Mouse (Mus musculus) layer of hippocampus, adult 6 months (tissue): ENCODE data around the gene Tspyl2. TPM values are rescaled to one million over a fixed set of nuclear protein-coding genes. Genes with fewer than 3 reads are reported as not detected.

Experiments
- long read RNA-seq, 2 experiments: library from polyadenylated mRNA; unstranded; transcript quantifications; one replicate each; pipeline ENCODE4 v2.0.0; 2019 to 2020
- polyA plus RNA-seq: library from polyadenylated mRNA; unstranded; fragments of <200 nt; fragmentation: Nextera tagmentation; gene quantifications from 2 replicates; pipeline ENCODE4 v1.2.3, GENCODE M21; 2021

Gene Tspyl2
- polyA plus RNA-seq = 8.2 and 8.4 TPM in 2 replicates
- long read RNA-seq, experiment 1, transcript Tspyl2-201 (7 exons, 2,696 nt) = major isoform, 6 of 18 reads
- long read RNA-seq, experiment 1, partial matches to known transcripts = 11 of 18 reads
- long read RNA-seq, experiment 1, other reads (novel, unspliced or antisense) = 1 of 18 reads
- long read RNA-seq, experiment 2, transcript Tspyl2-201 (7 exons, 2,696 nt) = major isoform, 126 of 182 reads
- long read RNA-seq, experiment 2, partial matches to known transcripts = 11 of 182 reads
- long read RNA-seq, experiment 2, other reads (novel, unspliced or antisense) = 45 of 182 reads

GRCm38 (mm10) chrX:152342358-152342901 lies at the start of gene Tspyl2:
Gene Tspyl2, minus strand, starts transcription at chrX:152342425.

DNA sequence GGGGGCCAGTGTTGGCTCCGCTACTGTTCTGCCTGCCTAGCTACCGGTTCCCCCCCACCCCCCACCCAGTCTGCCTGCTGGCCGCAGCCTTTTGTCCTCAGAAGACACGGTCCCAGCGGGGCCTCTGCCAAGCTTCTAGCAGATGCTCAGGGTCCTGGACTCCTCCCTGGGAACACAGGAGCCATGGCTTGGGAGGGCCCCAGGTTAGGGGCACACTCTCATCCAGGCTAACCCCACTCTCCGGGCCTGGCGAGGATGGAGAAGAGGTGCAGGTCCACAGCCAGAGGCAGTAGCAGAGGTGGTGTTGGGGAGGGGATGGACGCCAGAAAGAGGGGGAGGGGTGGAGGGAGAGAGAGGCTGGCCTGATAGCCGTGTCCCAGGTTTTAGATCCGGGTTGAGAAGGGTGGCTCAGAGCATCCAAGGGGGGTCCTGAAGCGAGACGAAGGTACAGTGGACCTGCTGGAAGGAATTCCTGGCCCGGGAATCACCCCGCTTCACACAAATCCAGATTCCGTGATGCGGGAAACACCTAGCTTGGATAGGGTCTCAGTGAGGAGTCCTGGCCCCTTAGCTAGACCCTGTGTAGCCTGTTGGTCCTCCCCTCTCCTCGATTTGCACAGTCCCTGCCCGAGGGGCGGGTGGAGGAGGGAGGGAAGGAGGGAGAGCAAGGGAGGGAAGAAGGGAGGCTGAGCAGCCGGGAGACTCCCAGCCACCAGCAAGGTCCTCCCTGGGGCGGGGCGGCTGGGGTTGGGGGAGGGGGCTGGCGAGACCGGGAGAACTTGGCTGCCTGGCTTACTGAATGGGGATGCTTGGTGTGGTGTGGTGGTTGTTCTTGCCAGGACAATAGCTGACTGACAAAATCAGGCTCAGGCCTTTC lies 26.4 kb upstream of the Tspyl2 start, which contains the start of gene Gpr173:
Gene Gpr173 (minus strand): TSS at position 308 of the 877 bp plus-strand sequence.

DNA sequence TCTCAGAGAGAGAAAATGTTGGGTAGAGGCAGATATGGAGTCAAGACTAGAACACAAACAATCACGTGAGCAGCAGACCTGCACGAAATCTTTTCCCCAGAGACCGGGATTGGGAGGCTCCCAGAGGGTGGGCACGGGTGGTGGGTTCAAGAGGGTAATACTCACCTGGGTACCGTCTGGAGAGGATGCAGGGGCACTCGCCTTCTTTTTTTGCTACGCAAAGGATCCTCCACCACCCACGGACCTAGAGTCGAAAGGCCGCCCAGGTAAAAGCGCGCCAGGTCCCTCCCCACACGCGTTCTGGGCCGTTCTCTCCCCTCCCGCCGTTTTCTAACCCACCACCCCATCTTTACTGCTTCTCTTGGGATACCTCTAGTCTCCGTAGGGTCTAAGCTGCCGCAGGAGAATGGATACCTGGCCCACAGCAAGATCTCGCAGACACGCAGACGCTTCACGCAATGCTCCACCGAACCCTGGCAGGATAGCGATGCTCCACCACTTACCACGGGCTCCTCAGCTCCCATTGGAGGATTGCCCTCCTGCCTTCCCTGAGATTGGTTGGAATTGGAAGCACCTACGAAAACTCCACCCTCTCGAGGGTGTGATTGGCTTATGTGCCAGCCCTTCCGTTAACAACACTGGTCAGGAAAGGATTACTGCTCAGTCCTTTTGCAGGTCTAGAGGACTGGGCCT lies 15.1 kb downstream of the Tspyl2 start, which contains the start of gene Kantr:
Gene Kantr (minus strand): TSS at position 500 of the 693 bp plus-strand sequence.

Other genes with a start within 250 kb of the Tspyl2 start
- gene Iqsec2, start 198.2 kb downstream of the Tspyl2 start, polyA plus RNA-seq = 9.8 and 10.0 TPM in 2 replicates
- gene Kdm5c, start 109.4 kb downstream of the Tspyl2 start, polyA plus RNA-seq = 12.8 and 13.4 TPM in 2 replicates
- gene Kantr, start 14.9 kb downstream of the Tspyl2 start, polyA plus RNA-seq = 37.6 and 38.2 TPM in 2 replicates
- gene Gpr173, start 26.3 kb upstream of the Tspyl2 start, polyA plus RNA-seq = 2.6 and 2.7 TPM in 2 replicates
- gene Cldn34a, start 220.9 kb upstream of the Tspyl2 start, polyA plus RNA-seq = not detected in 2 replicates